Mouse (Mus musculus): ENCODE data around the gene Cotl1.

DNA sequence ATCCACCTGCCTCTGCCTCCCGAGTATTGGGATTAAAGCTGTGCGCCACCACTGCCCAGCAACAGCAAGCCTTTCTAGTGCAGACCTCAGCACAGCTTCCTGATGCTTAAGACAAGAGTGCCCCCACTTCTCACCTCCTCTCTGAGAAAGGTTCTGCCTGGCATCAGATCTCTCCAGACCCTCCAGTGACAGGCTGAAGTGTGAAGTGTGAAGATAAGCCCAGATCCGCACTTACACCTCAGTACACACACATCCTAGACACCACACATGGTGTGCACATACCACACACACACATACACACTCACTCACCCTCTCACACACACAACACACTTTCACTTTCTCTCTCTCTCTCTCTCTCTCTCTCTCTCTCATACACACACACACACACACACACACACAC lies 53.5 kb downstream of the Cotl1 start:
- TF ChIP-seq GATA1 (IDR thresholded peaks at IDR 0.05; ENCODE audit: borderline replicate concordance, low read length) (no peak), FLI1 (IDR thresholded peaks at IDR 0.05; ENCODE audit: low read length) (no peak)

Measured in megakaryocyte, embryonic 14.5 days (primary cell).